Mouse (Mus musculus): ENCODE measurements around the gene Ephb1.

Gene Ephb1

DNA sequence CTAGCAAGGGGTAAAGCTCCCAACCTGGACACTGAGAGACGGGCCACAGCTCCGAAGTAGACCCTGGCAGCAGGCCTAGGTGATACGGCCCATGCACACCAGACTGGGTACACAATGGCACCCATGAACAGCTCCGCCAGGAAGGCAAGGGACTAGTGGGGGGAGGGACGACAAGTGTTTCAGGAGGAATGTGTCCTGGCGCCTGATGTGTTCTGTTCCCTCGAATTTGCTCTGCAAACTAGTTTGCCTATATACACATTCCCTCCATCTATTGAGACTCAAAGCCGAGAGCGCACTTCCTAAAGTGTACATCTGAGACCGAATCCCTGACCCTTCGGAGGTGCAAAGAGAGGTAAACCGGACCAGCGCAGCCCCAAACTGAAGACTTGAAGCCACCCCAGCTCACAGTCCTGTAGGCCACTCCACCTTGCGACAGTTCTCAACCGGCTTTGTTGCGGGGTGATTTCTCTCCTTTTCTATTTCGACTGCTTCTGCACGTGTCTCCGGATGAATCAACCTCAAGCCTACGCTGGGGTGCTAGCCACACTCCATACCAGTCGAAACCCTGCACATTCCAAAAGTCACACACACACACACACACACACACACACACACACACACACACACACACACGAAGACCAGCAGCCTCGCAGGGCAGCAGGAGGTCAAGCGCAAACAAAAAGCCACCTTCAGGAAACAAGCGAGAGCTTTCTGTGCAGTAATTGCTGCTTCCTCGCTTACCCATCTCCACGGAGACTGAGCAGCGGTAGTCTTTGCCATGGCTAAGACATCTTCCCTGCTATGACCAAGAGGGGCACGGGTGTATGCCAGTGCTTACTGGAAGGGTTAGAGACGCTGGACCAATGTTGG, 2.1 kb downstream of the Ephb1 start:
- DNase-seq, result peak; percentile 61

DNA sequence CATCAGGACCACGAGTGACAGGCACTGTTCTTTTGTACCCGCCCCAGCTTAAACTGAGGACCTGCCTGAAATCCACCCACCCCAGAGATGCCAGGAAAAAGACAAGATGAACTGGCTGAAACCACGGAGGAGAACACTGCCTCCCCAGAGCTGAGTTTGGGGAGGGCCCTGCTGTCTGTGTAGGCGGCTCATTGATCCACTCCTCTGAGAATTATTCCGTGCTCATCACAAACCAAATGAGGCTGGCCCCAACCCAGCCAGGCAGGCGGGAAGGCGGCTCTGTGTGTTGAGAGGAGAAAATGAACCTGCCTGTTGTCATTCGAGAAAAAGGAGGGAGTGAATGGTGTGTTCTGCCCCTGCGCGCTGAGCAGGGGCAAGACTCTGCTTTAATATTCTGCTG, 2.8 kb downstream of the Ephb1 start:
- DNase-seq, result peak; percentile 85

DNA sequence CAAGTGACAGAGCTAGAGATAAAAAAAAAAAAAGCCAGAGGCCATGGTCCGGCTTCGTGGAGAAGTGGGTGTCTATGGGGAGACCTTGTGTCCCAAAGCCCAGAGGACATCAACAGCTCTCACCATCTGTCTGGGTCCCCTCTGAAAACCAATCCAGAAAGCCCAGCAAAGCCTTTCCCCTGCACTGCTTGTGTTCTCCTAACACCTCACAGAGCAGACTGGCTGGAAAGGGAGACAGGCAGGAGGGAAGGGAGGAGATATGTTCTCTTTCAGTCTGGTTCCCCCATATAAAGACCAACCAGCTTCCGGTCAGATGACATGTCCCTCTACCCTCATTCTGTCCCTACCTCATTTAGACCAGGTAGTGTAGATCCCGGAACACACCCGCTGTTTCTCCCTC, 3.3 kb downstream of the Ephb1 start:
- DNase-seq, result peak; percentile 54

DNA sequence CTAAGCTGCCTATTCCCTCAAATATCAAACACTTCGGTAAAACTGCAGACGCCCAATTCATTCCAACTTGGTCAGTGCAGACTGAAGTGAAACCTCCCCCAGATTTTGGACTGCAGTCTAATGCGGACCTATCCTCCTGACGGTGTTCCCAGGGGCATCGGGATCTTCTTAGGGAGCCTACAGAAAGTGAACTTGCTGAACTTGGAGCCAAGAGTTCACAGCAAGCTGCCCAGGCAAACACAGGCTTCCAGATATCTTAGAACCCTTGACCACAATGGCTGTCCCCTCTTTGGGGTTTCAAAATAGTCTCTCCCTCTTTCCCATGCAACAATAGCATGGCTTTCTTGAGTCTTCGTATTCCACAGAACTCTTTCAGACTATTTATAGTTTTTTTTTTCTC, 3.8 kb downstream of the Ephb1 start:
- peak; percentile 69 for DNase-seq

DNA sequence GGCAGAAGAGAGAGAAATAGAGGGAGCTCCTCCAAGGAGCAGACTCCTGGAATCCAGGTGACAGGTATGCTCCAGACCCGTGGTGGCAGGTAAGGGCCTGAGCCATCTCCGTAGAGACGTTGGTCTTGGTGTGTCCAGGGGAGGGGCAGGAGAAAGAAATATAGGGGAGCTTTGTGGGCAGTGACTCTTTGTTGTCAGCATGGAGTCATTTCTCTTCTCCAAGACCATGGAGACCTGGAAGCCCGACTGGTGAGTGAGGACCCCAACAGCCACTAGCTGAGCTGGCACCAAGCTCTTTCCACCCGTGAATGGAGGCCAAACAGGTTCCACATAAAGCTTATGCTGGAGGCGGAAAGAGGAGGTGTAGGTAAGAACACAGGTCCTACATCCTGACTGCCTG, 4.4 kb downstream of the Ephb1 start:
- DNase-seq, result peak; percentile 53

DNA sequence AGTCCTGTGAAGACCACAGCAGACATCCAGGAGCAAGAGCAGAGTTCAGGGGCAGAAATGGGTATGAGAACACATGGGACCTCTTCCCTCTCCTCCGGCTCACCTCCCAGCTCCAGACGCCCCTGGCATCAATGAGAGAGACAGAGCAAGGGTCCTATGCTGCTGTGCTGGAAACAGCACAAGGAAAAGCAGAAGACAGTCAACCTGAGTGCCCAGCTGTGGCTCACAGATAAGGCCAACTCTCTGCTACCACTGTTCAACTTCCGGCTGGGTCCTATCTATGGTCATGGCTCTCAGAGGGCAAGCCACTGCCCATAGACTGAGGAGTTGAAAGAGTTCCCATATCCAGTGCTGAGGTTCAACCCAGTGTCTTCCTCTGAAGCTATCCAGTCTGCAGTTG, 7.7 kb downstream of the Ephb1 start:
- DNase-seq, result peak; percentile 76

DNA sequence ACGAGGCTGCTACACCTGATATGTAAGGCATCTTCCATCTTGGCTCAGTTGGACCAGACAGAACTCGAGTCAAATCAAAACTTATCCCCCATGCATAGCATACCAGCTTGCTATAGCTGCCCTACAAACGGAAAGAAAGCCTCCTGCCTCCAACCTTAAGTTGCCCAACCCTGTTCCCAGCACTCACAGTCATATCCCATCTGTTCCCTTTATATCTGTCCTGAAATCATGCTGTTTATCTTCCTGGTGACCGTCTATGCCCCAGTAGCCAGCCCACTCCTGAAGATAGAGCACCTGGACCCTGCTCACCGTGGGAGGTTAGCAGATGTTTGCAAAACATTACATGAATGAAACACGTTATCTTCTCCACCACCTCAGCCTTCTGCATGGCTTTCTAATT, 9.0 kb downstream of the Ephb1 start:
- DNase-seq, result peak; percentile 59

DNA sequence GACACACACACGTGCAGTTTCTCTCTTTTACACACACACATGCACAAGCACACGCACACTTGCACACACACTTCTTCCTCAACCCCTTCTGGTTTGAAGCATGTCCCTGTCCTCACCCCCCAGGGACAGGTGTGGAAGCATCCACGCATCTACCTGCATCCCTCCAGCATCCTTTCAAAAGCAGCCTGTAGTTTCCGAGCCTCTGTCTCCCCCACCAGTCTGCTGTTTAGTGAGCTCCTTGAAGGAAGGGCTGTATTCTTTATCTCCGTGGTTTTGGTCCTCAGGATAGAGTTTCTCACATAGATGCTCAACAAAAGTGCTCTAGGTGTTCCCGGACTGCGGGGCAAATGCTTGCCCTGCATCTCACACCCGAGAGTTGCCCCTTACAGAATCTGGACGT, 9.4 kb downstream of the Ephb1 start:
- DNase-seq, result peak; percentile 74

DNA sequence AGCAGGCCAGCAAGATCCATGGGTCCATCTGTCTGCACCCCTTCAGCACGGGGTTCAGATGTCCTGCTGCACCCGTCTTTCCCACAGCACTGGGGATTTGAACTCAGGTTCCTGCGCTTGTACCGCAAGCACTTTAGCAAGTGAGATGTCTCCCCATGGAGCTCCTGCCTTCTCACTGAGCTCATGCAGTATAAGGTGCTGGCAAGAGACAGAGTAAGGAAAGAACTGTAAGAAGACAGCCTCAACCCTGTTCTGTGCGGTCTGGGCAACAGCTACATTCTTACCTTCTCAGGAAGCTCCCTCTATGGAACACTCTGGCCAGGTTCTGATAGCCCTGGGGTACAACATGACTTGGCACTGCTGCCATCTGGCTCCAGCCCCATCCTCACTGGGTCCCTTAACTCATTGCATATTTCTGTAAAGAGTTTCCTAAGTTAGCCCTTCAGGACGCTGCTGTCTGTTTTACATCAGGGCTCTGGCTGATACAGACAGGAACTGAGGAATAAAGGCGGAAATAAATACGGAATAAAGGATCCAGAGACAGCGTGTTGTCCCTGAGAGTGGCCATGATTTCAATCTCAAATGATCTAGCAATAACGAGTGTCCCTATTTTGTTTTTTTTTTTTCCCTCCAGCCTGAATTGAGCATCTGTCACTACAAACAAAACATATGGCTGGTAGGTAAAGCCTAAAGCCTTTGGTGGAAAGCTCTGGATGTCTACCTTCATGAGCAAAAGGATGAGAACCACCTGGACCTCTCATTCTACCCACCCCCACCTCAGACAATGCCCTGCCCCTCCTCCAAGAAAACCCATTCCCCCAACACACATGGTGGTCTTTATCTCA, 10.2 kb downstream of the Ephb1 start:
- peak; percentile 87 for DNase-seq

DNA sequence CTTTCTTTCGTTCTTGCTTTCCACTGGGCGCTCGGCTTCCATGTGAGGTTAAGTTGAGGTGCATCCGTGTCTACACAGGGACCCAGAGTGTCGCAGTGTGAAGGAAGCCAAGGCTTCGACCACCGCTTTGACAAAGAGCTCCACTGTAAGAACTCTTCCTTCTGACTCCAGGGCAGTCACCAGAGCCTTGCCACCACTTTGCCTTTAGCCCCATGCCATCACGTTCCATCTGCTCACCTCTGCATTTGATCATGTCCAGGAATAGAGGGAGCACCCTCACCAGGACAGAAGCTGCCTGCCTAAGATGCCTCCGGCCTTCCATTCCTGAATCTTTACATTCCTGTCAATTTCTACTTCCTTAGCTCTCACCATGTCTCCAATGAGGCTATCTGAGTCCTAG, 11.4 kb downstream of the Ephb1 start:
- DNase-seq, result peak; percentile 70

DNA sequence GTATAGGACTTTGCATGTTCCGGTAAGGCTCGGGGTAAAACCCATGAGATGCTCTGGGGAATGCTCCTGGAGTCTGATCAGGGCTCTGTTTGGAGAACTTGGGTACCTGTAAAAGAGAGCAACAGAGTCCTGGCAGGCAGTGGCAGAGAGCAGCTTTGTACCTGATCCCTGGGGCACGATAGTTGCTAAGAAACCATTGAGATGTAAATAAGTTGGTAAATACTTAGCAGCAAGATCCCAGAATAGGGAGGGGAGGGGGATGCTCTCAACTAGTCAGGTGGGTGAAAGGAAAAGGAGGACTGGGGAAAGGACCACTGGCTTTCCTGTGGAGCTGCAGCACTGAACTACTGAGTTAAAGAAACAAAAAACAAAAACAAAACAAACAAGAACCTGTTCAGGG, 12.5 kb downstream of the Ephb1 start:
- peak; percentile 68 for DNase-seq

DNA sequence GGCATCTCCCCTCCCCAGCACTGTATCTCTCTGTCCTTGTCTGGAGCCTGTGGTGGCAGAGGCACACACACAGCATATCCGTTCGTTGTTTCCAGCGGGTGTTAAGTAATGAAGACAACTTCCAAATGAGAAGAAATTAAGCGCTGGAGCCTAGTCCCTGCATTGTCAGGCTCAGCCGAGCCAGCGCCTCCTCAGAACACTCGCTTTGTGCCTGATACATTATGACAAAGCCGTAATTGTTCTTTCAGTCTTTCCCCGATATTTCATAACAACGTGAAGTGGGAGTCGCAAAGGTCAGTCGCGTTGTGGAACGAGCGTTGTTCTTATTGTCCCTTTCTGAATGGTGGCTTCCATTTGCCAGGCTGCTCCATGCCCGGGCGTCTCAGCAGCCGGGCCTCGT, 13.7 kb downstream of the Ephb1 start:
- peak; percentile 80 for DNase-seq

DNA sequence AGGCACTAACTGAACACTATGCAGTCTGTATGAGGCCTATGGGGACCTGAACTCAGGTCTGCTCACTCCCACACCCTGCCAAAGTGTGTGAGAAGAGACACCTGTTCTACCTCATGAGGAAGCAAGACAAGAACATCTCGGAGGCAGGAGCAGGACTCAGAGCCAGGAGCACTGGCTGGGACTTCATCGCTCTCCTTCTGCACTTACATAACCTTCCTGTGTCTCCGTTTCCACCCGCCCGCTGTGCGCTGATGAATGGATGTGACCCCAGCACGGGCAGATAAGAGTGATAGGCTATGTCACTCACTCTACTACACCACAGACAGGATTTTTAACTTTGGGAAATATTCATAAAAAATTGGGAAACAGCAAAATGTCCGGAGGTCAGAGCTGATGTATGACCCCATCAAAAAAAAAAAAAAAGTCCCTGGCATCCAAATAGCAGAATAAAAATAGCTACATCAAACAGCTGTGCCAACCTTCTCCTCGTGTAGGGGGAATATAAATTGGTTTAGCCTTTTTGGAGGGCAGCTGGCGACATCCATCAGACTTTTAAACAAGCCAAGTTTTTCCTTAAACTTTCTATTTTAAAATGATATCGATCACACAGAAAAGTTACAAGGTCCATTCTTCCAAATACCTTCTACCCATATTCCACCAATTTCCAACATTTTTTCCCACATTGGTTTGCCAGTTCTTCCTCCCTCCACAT, 18.8 kb downstream of the Ephb1 start:
- DNase-seq, result peak; percentile 93

DNA sequence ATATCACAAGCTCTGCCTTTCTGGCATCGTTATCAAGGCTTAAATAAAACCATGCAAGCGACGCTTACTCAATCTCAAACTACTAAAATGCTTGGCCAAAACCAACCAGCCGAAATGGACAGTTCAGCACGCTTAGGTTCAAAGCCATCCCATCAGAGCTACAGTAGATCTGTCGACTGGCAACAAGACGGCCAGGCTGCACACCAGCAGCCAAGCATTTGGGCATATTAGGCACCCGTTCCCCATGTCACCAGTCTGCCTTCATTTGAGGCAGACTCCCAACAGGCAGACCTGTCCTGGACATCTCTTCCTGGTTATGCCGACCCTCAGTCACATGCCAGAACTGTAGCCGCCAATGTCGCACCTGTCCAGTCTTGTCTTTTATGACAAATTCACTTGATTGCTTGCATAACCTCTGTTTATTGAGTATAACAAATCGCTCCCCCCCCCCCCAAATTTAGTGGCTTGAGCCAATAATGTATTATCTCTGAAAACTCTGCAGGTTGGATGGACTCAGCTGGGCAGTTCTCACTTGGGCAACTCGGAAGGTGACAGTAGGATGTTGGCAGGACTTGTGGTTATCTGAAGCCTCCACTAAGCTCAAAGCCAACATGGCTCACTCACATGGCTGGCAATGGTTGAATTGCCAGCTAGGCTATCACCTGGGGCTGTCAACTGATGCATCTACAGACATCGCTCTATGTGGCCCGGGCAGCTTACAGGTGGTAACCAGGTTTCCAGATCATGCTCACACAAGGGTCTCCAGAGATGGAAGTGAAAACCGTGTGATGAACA, 24.0 kb downstream of the Ephb1 start:
- peak; percentile 91 for DNase-seq

DNA sequence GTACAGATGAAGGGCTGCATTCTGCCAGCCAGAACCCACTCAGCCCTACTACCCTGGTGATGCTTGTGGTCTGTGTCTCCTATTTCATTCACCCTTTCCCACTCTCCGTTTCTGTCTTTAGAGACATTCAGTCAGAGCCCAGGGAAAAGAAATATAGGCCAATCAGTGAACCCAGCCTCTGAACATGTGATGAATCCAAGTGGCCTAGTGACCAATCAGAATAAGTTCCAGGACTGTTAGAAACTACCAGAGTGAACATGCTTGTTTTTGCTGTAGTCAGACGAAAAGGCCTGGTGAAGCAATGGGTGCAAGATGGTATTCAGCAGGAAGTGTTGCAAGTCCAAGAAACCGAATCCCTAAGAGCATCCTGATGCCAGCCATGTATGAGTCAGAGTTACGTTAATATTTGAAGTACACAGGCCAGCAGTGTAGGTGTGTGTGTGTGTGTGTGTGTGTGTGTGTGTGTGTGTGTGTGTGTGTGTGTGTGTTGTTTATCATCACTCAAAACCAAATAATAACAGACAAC, 26.8 kb downstream of the Ephb1 start:
- no peak for DNase-seq

DNA sequence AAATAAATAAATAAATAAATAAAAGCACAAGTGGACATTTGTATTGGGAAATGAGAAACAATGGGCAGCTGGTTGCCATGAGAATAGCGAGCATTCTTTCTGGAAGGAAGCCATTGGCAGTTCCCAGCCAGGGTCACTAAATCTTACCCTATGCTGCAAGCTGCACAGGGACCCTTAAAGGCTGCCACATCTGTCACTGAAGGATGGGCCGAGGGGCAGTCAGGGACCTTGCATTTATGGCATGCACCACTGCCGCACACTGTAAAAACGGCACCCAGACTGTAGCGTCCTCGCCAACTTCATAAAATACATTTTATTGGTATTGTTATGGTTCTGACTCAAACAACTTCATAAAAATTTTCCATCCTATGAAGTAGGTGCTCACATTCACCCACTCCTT, 39.1 kb downstream of the Ephb1 start:
- DNase-seq, result no peak

DNA sequence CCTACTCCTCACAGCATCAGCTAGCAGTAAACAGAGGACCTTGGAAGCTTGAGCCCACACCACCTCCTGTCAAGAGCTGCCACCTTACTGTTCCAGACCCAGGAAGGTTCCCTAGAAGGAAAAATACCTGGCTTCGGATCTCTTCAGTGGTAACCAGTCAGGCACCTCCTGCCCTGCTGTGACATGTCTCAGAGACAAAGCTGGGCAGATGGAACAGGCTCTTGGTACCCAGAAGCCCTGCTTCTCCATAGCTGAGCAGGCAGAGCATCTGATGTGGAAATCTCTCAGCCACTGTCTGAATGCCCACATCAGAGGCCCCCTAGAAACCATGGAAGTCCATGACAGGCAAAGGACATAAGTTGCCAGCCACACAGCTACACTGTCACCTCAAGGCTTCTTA, 39.7 kb downstream of the Ephb1 start:
- DNase-seq, result no peak

DNA sequence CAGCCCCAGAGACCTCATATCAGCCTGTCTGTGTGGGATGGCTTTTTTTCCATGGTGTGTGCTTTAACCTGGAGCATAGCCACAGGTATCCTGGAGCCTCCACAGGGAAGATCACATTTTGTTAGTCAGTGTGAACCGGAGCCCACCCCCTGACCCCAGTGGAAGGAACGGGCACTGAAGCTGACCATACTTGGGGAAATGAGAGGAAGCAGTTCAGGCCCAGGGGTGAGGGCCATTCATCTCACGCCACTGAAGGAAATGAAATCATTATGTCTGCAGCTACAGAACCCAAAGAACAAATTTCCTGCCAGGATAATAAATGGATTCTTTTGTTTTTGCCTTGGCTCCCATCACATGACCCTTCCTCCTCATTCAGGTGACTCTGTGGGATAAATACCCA, 44.1 kb downstream of the Ephb1 start:
- no peak for DNase-seq

DNA sequence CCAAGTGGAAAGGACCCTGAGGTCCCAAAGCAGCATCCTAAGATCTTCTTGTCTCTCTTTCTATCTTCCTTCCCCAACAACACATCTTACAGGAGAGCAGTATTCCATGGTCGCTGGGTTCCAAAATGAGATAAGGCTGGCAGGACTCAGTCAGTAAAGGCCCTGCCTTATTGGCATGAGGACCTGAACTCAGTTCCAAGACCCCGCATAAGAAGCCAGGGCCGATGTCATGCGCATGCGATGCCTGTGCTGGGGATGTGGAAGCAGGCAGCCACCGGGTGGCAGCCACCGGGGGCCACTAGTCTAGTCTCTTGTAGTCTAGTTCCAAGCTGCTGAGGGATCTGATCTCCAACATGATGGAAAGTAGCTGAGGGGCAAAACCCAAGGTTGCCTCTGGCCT, 45.2 kb downstream of the Ephb1 start:
- no peak for DNase-seq

DNA sequence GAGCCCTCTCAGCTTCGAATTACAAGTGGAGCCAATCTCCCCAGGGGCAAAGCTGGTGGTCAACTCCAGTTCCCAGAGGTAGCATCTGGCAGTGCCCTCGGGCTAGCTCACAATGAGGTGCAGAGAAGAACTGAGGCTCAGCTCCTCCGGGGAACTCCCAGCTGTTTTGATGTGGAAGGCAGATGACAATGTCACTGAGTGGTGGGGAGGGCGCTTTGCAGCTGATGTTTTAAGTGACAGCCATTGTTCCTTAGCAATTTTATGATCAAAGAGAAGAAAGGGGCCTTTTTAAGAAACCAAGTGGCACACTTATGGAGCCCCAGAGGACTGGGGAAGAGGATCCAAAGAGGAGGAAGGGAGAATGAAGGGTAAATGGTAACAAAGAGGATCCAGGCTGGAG, 46.8 kb downstream of the Ephb1 start:
- peak; percentile 94 for DNase-seq

DNA sequence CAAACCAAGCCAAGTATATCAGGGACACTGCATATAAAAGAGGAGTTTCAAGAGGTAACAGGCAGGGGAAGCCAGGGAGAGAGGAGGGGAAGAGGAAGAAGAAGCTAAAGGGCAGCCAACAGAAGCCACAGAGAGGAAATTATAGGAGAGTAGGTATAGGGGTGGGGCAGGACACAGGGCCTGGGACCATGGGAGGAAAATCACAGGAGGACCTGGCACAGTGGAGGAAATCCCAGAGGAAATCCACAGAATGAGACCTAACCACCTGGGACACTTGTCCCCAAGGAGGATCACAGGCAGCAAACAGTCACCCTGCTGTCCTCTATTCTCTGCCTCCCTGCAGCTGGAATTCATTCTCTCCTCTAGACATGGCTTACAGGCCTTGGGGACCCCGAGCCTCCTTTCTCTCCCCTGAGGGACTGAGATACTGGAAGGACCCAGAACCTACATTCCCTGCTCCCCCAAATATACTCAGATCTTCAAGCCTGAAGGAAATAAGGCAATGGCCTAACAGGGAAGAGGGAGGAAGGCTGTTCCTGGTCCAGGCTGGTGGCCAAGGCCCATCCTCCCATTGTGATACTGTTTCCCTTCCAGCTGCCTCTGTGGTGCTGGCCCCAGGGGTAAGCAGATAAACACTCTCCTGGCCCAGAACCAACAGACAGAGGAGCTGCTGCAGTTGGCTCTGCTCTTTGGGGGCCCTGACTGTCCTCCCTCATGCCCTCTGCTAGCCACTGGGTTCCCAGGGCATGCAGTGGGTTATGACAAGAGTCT, 47.7 kb downstream of the Ephb1 start:
- DNase-seq, result peak; percentile 99

All from heart, adult 11 months (tissue).